Mouse (Mus musculus) right cerebral cortex, postnatal 10 days (tissue): ENCODE measurements around the gene Ptgds.

ENCODE experiments used
- DNase-seq, 2 experiments: peaks; one replicate each; pipeline ENCODE4 v3.0.0; 2021; ENCODE audit warnings: low spot score in 2 of 2

The Ptgds gene

DNA sequence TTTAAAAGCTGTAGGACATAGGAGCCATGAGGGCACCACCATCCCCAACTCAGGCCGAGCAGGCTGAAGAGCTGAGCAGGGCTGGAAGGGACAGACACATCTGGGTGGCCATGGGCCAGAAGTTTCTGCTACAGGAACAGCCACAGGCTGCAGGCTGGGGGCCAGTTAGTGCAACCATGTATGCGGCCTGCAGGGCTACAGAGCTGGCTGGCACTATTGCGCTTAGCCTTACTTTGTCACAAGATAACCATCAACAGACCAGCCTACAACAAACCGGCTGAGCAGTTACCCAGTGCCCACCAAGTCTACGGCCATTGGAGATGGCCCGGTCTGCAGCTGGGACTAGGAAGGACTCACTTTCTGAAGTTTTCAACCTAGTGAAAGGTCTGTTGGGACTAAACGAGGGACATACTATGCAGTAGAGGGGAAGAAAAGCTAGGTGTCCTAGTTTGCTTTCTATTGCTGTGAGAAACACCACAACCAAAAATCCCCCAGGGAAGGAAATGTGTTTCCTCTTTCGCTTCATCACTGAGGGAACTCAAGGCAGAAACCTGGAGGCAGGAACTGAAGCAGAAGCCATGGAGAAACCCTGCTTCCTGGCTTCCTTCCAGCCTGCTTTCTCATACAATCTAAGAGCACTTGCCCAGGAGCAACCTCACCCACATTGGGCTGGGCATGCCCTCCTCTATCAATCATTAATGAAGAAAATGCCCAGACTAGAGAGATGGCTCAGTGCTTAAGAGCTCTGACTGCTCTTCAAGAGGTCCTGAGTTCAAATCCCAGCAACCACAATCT lies 18.8 kb downstream of the Ptgds start:
- no peak for DNase-seq

DNA sequence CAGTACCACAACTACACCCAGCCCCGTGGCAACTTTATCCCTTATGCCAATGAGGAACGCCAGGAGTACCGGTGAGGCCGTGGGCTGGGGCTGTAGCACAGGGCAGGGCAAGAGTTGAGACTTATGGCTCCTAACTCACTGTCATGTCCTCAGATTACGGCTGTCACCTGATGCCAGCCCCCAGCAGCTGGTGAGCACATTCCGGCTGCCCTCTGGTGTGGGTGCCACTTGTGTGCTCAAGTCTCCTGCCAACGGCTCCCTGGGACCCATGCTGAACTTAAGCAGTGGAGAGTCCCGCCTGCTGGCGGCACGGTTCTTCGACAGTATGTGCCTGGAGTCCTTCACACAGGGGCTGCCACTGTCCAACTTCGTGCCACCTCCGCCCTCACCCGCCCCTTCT lies 27.2 kb downstream of the Ptgds start:
- no peak for DNase-seq

DNA sequence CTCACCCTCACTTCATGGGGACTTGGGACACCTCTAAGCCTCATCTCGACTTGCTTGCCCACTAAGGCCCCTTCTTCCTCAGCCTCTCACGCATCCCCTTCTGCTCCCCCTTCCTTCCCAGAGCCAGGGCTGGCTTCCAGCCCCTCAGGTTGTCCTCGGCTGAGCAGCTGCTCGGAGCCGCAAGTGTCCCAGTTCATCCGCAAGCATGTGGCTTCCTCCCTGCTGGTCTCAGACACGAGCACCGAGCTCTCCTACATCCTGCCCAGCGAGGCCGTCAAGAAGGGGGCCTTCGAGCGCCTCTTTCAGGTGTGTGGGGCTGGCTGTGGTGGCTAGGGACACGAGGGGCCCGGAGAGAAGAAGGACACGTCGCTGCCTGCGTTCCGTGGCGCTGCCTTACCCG lies 28.8 kb downstream of the Ptgds start:
- no peak for DNase-seq

DNA sequence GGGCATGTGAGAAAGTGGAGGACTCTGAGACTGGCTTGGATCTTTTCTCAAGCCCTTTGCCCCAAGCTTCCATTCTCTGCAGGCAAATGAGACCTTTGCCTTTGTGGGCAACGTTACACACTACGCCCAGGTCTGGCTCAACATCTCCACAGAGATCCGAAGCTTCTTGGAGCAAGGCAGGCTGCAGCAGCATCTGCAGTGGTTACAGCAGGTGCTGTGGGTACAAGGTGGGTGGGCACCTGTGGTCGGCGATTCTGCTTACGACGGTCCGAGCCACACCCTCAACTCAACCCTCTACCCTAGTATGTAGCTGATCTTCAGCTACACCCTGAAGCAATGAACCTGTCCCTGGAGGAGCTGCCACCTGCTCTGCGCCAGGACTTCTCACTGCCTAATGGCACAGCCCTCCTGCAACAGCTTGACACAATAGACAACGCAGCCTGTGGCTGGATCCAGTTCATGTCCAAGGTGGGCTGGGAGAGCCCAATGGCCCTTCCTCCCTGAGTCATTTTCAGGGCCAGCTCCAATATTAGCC lies 33.5 kb downstream of the Ptgds start:
- peak in 1 of 2 experiments; percentile 10 for DNase-seq

DNA sequence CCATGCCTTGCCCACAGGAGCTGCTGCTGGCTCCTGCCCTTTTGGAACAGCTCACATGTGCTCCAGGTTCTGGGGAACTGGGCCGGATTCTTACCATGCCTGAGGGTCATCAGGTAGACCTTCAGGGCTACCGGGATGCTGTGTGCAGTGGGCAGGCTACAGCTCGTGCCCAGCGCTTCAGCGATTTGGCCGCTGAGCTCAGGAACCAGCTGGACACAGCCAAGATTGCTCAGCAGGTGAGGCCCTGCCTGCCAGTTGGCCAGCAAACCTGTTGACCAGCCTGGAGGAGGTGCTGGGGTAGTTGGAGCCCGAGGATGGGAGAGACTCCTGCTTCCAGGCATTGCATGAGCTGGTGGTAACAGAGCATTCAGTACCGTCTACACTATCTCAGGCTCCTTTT lies 35.6 kb downstream of the Ptgds start:
- DNase-seq, result no peak

DNA sequence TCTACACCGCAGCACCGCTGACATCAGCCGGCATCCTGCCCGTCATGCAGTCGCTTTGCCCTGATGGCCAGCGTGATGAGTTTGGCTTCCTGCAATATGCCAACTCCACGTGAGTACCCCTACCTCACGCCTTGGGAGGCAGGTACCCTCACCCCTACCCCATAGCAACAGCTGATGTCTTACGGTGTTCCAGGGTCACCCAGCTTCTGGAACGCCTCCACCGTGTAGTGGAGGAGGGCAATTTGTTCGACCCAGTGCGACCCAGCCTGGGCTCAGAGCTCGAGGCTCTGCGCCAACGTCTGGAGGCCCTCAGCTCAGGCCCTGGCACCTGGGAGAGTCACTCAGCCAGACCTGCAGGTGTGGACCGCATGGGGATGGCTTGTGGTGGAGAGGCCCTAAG lies 36.7 kb downstream of the Ptgds start:
- no peak for DNase-seq

DNA sequence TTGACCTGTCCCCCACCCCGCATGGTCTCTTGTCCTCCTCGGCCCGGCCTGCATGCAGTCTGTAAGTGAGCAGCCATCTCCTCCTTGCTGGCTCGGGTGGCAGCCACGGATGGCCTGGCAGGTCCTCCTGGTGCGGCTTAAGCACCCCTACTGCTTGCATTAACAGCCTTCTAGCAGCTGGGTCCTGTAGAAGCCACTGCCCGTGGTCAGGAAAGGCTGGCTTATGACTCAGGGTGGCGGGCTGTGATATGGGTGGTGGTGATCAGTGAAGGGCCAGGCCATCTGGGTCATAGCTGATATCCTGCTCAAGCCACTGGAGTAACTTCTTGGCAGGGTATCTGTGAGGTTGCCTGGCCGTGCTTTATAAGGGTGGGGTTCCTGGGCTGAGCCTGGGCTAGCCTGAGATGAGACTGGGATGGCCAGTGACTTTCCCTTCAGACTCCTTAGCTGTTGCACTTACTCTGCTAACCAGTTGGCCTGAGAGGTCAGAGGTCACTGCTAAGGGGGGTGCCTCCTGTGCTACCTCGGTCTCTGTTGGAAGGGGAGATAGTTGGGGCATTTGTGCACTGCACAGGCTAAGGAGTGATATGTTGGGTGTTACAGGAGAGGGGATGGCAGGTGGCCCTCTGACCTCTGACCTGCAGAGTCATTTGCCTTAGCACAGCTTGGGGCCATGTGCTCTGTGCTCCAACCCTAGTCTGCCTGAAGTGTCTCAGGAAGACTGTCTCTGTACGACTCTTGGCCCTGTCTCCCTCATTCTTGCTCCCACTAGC lies 37.3 kb downstream of the Ptgds start:
- DNase-seq, result no peak

DNA sequence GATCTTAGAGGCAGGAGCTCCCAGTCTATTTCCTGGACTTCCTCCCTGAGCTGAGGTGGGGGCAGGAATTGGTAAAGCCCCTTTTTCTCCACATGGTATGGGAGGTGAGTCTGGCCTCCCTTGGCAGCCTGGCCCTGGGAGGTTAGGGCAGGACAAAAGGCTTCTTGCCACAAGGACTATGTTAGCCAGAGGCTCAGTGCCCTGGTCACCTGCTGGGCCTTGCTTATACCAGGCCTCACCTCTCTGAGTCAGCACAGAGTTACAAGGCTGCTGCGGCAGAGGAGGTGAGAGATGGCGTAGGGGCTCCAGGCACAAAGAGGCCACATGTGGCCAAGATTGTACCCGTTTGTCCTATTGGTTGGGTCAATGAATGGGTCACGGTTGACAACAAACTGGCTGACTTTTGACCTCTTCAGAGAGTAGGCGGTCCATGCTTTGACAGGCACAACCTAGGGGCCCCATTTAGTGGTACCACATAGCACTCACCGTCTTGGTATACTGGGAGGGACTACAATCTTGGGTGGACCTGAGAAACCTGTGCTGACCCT lies 38.5 kb downstream of the Ptgds start:
- no peak for DNase-seq

DNA sequence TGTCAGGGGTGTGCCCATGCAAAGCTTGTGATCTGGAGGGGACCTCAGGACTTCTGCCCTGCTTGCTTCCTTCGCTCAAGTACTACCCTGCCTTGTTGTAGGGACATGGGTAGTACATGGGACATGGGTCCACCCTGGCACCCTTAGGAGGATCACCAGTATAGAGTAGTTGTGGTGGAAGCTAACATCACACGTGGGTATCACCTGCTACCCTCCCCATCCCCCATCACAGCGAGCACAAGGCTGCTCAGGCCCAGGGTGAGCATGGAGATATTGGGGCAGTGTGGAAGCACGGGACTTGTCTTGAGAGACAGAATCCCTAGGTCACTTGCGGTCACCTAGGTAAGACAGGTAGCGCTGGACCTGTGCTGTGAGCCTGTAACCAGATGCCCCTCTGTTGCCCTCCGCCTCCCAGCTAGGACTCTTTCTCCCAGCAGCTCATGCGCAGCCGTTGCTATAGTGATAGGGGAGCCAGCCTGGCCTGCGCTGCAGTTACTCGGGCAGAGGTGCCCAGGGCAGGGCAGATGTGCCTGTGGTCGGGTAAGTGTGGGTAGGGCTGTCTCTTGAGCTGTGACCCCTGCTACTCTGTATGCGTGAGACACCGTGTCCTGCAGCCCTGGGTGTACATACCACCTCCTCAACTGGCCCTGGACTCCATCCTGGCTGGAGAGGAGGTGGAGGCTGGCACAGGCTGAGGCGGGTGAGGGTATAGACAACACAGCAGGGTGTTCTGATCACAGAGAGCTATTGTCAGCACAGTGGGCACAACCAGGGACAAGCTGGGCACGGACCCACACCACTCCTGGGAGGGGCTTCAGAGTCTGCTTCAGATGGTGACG lies 39.2 kb downstream of the Ptgds start:
- DNase-seq, result no peak

DNA sequence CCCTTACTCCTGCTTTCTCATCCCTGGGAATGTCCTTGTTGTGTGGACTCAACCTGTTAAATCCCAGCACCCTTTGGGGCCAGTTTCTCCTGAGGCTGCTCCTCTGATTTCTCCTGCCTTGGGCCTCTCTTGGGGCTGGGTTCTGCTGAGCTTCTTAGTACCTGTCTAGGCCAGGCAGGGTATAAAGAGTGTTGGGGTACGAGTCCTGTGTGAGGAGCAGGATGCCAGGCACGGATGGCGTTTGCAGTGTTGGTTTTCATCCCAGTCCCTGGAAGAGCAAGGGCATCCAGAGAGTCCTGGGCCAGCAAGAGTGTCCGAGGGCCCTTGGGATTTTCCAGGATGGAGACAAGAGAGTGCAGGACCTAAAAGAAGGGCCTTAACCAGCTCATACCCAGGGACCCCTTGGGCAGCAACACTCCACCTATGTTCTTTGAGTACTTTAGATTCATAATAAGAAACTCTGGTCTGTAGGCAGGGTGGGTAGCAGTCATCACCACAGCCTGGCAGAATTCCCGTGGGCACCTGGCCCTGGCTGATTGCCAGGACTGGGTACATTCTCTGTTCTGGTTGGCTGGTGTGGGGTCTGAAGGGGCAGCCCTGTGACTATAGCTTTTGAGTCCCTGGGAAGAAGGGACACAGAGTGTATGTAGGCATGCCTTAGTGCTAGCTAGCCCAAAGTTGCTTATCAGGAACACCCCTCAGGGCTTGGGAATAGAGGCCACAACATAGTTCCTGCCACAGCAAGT lies 40.2 kb downstream of the Ptgds start:
- DNase-seq, result no peak

DNA sequence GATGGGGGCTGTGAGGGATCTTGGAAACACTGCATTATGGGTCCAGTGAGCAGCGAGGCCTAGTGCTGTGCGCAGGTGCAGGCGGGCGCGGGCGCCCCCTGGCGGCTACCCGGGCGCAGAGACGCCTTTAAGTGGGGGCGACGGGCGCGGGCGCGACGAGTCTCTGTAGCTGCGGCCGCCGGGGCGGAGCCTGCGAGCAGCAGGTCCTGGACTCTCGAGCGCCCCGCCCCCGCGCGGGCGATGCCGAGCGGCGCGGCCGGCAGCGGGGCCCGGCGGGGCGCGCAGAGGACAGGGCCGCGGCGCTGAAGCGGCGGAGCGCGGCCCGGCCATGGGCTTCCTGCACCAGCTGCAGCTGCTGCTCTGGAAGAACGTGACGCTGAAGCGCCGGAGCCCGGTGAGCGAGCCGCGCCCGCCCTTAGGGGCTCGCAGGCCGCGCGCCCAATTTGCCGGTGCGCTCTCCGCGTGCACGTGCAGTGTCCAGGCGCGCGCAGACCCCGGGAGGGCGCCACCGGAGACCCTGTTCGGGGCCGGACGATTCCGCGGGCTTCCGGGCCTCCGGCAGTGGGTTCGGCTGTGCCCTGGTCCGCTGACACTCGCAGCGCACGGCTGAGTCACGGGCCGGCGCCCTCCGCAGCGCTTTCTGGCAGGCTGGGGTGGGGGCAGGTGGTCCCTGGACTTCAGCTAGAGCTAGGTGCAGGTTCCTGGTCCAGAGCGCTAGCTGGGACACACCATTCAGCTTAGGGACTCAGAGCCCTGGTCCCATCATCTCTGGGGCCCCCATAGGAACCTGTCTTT lies 41.2 kb downstream of the Ptgds start, which contains the start of gene Abca2:
Gene Abca2, plus strand, starts transcription at position 262 of the 795 bp plus-strand sequence.
- DNase-seq, result peak; percentile 96

DNA sequence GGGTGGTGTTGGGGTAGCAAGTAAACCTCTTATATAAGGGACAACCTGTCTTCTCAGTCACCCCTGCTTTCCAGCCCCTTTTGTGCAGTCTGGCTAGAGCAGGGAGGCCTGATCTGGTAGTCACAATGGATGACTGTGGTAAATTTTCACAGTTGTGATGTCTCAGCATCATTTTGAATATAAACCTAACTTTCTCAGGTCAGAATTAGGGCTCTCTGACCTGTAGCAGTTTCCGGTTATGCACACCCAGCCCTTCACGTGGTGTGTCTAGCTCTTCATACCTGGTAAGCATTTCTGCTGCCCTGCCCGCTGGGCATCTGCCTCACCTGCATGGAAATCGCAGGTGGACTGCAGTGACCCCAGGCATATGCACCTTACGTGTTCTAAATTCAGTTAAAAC lies 42.6 kb downstream of the Ptgds start:
- no peak for DNase-seq

DNA sequence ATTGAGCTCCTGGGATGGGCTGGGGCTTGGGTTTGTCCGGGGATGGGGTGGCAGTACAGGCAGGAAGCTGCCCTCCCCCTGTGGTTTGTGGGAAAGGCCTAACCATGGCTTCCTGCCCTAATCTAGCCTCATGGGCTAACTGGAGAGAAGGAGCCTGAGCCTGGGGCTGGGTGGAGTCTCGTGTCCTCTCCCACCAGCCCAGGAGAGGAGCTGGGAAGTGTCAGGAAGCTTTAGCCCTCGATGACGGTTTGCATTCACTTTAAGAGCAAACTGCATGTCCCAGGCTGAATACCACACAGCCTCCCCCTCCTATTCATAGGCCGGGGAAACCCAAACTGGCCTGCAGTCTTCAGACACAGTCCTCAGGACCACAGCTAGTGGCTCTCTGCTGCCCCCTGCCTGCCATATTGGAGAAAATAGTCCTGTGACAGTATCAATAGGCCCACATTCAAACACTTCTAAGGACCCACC lies 43.1 kb downstream of the Ptgds start:
- peak; percentile 79 to 85 for DNase-seq

DNA sequence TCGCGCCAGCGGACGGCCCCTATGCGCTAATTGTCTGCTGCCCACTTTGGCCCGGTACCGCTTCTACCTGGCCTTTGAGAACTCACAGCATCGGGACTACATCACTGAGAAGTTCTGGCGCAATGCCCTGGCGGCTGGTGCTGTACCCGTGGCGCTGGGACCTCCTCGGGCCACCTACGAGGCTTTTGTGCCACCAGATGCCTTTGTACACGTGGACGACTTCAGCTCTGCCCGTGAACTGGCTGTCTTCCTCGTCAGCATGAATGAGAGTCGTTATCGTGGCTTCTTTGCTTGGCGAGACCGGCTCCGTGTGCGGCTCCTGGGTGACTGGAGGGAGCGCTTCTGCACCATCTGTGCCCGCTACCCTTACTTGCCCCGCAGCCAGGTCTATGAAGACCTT lies 44.4 kb downstream of the Ptgds start:
- DNase-seq, result no peak

DNA sequence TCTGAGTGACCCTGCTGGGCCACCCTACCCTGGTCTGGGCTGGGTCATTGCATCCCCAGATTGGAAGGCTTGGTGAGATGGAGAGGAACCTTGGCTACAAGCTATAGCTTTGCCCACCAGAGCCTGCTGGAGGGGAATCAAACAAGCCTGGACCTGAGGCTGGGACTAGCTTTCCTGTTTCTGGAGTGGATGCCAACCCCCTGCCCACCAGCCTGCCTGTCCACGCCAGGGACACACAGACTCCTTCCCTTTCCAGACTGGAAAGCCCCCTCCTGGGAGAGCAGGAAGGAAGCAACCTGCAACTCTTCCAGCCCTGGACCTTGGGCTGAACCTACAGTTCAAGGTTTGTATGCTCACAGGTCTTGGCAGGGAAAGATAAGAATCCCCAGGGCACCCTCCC lies 46.2 kb downstream of the Ptgds start:
- DNase-seq, result no peak

DNA sequence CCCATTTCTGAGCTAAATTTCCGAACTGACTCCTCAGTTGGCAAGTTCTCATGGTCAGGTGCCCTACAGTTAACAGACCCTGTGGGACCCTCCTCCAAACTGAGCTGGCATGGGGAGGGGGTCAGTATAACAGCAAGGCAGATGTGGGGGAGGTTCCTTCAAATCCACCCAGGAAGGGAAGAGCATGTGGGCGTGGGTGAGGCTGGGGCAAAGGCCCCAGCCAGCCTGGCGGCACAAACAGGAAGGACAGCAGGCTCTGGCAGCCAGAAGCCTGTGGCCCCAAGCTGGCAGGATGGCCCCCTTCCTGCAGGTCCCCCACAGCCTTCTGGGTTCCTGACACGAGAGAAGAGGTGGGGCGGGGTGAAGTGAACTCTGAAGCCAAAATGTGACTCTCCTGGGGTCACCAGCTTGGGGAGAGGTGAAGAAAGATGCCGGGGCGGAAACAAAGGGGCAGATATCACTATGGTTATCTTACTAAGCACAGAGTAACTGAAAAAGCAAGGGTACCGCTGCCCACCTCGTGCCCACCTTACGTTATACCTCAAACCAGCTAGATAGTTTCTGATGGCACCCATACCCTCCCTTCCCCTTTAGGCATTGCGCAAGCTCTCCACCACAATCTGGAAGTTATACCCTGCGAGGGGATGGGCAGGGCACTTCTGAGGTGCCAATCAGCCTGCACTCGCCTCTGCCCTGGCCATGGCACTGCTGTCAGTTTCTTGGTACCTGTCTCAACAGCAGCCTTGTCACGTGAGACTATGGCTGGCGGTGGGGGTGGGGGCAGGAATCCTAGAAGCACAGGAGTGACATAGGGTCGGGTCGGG lies 47.0 kb downstream of the Ptgds start, which contains the start of gene Fut7:
Gene Fut7, plus strand, starts transcription at position 681 of the 824 bp plus-strand sequence.
- no peak for DNase-seq

DNA sequence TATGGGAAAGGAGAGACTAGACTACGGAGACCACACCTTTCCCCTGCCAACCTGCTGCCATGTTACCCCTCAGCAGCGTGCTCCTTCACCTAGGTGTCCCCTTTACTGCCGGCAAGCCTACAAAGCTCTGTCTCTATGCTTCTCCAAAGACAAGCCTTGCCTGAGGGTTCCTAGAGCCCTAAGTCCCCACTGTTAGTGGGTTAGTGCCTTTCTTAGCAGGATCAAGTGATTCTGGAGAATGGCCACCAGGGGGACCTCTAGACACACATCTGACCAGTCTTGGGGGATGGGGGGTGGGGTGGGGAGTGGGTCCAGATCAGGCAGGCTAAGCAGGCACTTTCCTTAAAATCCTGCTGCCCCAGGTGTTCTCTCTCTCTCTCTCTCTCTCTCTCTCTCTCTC lies 48.0 kb downstream of the Ptgds start:
- peak in 1 of 2 experiments; percentile 69 for DNase-seq

DNA sequence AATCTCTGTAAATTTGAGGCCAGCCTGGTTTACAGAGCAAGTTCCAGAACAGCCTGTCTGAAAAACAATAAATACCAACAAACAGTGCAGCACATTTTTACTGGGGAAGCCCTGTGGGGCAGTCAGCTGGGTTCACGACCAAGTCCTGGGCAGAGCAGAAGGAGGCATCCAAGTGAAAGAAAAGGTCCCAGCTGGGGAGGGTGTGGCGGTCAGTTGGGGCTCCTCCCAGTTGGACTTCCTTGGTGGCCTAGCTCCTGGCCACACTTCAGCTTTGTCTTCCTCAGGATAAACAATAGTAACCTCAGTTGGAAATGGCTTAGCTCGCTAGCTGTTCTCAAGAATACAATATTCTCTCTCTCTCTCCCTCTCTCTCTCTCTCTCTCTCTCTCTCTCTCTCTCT lies 52.4 kb downstream of the Ptgds start:
- DNase-seq, result no peak
